Mouse (Mus musculus): ENCODE results near the gene Cd86.

The Cd86 gene

DNA sequence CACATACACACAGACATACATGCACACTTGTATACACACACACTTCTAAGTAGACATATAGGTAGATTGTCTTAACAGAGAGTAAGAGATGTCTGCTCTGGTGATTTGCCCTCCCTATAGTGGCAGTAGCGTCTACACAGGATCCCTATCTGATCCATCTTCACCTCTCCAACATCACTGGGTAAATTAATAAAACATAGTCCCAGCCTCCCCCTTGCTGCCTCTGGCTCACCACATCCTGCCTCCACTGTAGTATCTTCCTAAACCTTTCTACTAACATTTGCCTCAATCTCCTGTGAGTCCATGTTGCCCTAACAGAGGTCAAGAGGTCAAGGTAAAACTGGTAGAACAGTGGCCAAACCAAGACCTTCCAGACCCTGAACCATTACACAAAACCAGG, 10.7 kb downstream of the Cd86 start:
- DNase-seq: no peak

DNA sequence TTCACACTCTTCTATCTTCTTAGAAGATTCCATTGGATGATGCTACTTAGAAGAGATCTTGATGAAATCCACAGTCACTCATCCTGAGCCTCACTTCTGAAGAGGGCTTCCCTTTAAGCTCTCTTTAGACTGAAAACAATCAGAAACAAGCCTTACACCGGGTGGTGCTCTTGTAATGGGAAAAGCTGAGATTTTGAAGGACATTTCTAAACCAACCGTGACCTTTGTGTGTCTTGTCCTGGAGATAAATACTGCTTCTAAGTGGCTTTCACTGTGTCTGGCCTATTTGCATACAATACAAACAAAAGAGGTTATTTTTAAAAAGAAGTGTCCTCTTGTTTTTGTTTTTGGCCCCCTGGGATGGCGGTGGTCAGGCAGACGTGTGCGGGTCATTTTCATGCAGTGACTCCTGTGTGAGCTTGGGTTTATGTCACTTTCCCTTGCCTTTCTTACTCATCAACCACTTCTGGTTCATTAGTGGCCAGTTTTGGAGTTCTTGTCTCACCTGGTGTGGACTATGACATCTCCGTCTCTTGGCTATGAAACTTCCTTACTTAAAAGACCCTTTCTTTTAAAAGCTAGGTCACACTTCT, 14.6 kb downstream of the Cd86 start:
- no peak for DNase-seq

DNA sequence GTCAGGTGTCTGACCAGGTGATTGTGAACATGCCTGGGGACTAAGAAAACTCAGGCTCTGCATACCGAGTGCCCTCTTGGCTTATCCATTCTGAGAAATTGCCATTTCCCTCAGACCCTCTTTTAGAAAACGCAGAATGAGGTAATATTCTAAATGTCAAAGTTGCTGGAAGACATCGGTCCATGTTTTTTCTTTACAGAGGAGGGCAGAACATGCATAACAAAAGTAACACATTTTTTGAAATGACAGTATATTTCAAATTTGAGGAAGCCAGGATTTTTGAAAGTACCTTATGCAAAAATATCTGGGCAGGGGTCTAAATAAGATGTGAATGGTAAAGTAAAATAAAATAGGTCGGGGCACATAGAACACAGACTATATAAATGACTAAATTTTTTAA, 15.4 kb downstream of the Cd86 start:
- DNase-seq: no peak

DNA sequence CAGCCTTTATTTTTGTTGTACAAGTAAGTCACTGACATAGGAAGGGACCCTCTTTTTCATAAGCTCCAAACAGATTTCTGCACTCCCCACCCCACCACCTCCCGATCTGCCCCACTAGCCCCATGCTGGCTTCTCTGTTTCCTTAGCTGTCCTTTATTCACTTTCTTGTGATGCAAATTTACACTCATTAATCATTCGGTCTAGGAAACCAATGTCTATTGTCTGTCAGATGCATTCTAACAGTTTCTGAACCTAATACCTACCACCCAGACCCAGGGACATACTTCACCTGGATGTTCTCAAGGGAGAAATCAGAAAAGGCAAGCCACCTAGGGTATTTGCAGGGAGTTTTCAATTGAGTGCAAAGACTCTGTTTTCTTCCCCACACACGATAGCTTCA, 16.6 kb downstream of the Cd86 start:
- no peak for DNase-seq

DNA sequence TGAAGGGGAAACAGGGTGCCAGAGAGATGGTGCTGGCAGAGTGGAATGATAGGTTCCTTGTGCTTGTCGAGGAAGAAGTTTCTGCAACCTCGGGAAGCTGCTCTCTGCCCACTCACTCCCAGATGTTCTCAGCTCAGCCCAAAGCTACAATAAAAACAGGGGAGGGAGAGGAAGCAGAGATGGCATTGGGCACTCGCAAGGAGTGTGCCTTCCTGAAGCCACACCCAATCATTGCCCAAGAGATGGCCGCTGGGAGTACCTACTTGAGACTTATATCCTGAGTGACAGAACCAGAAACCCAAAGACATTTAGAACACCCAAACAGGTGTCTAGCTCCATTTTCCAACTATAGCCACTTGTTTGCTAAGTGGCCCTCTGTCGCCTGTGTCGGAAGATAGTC, 20.8 kb downstream of the Cd86 start:
- DNase-seq: no peak

DNA sequence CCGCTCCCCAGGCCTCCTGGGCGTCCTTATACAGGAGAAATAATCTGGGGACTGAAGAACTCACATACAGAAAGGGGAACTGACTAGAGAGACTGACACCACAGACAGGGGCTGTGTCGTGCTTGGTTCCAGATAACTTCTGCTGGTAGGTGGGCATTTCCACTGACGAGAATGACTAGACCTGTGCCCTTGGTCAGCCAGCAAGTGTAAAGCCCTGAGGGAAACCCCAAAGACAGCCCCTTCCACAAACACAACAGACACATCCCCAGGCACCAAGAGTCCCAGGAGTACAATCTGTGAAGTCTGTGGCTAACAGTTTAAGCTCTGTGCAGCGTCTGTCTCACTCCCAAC, 23.2 kb downstream of the Cd86 start:
- no peak for DNase-seq

DNA sequence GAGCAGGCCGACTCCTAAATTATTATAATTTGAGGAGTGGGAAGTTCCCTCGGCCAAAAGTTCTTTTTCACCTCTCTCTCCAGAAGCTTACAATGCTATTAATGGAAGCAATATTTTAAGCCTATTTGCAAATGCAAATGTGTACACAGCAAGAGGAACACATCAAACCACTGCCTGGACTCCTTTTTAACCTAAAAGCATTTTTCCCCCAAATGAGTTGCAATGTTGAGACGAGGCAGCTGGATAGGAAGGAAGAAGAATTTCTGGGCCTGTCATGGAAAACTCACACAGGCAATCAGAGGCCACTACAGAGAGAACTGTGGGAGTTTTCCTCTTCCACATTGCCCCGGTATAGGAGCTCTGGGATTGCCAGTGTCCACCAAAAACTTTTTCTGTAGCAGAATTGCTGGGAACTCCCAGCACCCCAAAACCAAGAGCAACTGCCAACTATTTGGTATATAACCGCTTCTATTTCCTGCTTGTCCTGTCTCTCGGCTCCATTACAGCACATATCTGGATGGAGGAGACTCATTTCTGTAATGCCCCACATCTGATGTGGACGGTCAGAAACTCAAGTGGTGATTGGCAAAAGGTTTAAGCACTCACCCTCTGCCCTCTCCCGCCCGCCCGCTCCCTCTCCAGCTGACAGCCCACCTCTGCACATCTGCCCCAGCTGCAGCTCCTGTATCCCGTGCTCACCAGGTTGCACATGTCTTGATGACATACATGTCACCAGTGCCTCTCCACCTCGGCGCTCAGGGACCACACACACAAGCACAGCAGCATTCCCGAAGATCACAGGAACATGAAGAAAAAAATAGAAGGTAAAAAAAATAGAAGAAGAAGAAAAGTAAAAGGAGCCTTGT, 23.8 kb downstream of the Cd86 start:
- no peak for DNase-seq

DNA sequence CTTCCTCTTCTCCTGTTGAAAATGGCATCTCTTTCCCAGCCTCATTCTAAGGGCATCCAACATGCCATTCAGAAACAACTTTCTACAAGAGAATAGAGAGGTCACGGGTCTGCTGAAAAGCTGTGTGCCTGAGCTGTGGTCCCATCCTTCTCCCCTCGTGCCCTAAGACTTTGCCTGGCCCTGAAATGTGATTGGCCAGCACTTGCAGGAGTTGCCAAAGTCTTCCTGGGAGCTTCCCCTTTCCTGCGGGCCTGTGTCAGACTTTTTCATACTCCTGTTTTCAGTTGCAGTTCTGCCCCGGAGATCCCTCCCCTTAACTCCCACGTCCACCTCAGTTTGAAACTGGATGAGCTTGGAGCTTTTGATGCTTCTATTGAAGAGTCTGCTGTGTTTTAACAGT, 24.9 kb downstream of the Cd86 start:
- DNase-seq: no peak

DNA sequence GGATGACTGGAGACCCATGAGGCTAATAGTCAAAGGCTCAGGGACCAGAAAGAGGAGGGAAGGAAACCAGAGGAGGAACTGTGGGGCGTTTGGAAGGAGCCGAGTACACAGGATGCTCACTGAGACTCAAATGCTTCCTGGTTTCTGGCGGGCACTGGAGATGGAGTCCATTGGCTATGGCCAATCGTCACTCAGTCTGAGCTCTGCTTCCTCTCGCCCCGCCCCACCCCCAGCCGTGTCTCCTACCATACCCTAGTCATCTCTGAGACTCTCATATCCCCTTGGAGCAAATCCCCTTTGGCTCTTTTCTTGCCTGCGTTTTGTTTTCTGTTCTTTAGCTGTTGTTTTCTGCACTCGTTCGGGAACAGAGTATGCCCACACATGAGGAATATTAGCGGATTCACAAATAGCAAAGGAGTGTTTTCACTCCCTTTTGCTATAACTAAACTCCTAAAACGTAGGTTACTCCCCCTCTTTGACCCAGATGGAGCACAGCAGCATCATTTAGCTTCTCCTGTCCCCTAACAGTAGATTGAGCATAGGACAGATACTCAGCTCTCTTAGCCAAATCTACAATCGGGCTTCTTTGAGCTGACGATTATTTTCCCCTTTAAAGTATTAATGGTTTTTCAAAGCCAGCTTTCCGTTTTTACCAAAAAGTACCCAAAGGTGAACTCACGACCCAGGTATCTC, 25.9 kb downstream of the Cd86 start:
- no peak for DNase-seq

DNA sequence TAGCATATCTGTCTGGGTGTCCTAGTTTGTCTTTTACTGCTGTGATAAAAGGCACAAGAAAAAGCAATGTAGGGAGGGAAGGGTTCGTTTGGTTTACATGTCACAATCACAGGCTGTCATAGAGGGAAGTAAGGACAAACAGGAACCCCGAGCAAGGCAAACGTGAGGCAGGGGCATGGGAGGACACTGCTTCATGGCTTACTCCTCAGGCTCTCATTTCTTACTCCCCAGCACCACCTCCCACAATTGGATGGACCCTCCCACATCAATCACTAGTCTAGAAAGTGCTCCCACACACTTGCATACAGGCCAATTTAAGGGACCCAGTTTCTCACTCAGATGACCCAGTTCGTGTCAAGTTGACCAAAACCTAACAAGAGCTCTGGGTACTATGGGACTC, 29.1 kb downstream of the Cd86 start:
- DNase-seq: no peak

DNA sequence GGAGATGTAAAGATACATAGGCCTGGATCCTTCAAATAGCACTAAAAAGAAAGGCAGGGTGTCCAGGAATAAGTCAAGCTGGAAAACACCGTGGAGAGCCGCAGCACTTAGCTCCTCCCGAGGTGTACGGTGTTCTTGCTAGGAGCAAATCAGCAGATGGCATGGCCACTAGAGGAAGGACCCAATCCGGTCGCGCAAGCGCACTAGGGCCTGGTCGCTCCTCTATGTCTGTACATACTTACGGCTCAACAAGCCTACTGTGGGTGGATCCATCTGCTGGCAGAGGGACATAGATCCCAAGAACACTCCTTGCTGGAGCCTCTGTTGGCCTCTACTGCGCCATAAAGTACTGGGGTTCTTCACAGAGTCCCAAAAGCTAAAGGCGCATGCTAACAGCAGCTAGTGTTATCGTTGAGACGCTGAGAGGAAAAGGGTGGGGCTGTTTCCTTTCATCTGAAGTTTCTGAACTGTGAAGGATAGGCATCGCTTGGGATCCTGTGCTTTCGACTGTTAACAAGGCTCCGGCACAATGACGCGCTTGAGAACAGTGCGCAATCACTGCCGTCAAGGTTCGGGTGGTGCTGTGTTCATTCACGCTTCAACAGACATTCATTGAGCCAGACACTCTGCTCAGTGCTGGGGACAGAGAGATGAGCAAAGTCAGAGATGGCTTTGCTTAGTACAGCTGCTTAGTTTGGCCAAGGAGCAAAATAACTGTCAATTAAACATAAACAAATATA, 30.7 kb downstream of the Cd86 start:
- DNase-seq: no peak

DNA sequence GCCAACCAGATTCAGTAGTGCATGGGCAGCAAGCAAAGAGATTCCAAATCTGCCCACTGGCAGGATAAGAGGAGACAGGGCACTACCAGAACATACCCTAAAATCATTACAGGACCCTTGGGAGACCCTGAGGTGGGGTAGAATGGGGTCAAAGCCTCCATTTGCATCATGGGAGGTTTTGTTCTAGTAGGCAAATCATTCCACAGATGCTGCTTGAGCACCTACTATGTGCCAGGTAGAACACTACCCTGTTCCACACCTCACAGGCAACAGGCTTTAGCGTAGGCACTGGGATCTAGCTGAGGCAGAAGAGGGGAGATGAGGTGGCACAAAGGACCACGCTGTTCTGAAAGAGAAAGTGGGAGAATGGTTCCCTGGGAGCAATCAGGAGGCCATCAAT, 31.5 kb downstream of the Cd86 start:
- DNase-seq: no peak

DNA sequence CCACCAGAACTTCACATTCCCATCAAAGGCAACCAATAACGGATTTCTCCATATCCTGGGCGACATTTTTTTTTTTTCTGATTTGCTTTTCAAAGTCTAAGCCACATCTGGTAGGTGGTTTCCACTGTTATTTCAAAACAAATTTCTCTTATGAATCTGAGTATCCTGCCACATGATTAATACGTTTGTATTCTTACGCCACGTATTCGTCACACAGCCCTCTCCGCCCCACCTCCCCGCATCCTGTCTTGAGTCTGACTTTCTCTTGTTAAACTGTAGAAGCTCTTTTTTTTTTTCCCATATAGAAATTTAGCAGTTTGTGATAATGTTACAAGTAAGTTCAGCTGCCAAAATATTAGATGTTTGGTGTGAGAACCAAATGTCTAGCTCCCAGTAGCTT, 33.7 kb downstream of the Cd86 start:
- DNase-seq: no peak

DNA sequence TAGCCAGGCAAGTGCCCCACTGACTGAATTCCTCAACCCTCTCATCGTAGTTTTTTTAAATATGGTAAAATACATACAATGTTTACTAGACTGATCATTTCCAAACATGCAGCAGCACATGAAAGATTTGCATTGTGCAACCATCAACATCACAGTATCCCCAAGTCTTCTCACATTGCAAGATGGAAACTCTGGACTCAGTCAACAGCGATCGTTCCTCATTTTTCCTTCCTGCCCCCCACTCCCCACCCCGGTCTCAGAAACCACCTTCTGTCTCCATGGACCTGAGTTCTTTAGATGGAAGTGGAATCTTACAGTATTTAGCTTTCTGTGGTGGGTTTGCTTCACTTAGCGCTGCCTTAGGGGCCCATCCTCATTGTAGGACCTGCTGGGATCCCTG, 34.3 kb downstream of the Cd86 start:
- DNase-seq: no peak

DNA sequence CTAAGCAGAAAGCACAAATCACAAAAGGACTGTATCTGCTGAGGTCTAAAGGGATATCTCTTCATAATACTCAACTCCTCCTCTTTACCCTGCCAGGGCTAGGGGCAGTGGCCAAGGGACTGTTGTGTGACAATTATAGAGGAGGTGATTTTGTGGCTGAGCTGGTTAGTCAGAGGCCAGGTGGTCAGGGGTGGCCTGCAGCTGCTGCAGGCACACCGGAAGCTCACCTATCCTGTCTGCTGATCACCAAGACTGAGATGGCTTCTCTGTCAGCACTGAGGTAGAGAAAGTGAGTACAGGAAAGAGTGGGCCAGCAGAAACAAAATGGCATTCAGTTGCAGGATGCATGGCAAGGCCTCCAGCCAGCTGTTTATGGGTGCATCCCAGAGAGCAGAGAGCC, 38.1 kb downstream of the Cd86 start:
- no peak for DNase-seq

DNA sequence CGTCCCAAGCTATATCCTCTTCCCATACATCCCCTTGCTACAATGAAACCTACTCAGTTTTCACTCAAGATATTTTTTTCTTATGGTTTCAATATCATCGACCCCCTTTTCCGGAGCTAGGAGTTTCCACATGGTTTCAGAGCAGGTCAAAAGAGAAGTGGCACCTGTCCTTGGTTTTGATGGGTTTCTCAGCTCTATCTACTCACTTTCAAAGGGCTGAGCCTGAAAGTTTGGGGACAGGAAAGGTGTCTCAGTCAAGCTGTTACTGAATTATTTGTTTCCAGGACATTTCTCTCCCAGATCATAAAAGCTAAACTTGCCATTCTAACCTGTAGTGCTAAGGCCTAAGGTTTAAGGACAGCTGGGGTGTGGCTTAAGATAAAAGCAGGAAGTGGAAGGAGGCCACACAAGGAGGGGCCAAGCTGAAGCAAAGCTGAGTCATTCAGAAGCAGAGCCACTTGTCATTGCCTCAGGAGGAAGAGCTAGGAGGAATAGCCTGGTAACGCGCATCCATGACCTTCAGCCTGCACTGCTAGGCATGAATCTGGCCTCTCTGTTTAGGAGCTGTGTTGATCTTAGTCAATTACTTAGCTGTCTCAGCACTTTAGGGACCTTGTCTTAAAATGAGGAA, 39.2 kb downstream of the Cd86 start:
- no peak for DNase-seq

DNA sequence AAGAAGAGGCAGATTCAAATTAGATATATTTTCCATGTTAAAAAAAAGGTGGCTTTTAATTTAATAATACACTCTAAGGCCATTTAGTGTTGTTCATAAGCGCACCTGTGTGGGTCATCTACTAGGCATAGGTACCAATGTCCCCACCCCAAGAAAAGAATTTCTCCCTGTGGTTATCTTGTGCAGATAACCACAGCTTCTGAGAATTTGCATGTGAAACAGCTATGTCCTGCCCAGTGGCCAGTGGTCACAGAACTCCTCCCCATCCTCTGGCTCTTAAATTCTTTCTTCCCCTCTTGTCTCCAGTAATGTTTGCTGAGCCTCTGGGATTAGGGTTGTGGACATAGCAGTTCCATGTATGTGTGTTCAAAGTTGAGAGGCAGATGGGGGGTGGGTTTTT, 40.0 kb downstream of the Cd86 start:
- no peak for DNase-seq

DNA sequence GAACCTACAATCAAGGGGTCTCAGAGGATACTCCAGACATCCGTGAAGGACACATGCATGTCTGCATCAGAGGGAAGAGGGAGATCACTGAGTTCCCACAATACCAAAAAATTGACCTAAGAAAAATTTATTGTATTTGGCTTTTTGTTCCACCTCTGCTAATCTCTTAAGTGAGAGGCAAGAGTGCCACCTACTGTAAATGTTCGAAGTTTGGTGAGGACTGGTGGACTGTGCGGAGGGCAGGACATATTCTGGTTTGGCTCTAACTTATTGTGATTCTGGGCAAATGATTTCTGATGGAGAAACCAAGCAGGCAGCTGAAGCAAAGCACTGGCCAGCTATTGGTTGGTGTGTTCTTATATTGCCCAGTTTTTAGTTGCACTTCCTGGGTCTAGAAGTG, 43.6 kb downstream of the Cd86 start:
- DNase-seq: peak in 1 of 2 experiments; percentile 10

DNA sequence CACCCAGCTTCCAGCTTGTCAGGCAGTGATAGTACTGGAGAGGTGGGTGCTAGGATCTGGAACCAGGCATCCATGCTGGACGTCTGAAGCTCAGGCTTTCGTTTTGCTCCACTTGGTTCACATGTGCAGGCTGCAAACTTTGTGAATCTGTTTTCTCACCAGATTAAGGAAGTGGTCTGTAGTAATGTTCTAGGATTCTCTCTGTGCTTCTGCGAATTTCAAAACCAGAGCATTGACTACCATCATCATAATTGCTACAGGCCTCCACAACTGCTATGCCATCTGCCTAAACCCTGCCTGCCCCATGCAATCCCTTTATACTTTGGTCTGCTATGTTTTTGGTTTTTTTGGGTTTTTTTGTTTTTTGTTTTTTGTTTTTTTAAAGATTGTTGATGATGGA, 44.8 kb downstream of the Cd86 start:
- no peak for DNase-seq

DNA sequence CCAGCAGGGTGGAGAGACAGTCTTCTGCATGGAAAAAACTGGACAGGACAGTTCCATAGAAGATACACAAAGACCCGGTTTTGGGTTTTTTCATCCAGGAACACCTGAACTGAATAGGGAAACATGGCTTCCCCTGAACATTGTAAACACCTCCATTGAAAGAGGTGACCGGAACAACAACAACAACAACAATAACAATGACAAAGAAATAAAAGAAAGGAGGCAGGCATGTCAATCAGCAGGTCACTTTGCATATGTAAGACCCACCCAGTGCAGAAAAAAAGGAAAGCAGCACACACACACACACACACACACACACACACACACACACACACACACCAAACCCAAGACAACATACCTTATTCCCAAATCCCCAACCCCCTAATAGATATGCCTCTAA, 52.2 kb downstream of the Cd86 start:
- no peak for DNase-seq

DNA sequence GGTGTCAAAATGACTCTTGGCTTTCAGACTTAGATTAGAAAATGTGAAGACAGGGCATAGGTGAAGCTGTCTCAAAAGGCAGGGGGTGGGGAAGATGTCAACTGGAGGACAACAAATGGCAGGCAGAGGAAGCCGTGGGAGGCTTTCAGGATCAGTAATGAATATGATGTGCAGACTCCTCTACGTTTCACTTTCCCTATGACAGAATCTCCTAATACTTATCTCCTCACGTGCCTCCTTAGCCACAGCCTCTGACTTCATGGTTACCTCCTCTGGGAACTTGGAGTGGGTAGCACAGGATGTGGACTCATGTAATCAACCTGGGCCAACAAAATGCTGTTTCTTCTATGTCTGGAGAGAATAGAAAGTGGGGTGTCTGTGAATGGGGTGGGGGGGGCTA, 63.2 kb downstream of the Cd86 start:
- no peak for DNase-seq

DNA sequence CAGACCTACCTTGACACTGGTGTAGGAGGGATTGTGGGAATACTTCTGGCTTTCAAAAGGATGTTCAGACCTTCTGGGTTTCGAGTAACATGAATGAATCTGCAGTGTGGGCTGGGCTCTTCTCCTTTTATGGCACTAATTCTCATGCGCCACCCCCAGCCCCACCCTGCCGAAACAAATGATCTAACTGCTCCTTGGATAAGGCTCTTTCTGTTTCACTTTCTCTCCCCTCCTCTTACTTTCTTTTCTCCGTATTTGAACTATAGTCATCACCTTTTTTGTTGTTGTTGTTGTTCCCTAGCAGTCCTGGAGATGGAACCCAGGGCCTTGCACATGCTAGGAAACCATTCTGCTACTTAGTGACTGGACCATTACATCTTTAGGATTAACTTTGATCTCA, 67.6 kb downstream of the Cd86 start:
- no peak for DNase-seq
